Mouse (Mus musculus) heart, postnatal 0 days (tissue): ENCODE data around the gene Npy. TPM values are rescaled to one million over a fixed set of nuclear protein-coding genes. Genes with fewer than 3 reads are reported as not detected.

Experiments used
- ATAC-seq: fragments of 200-750 bp; cut with Nextera tagmentation; 2 replicates; pipeline ENCODE4 v1.8.0; 2017; ENCODE audit warnings: low read depth, moderate number of reproducible peaks, moderate library complexity; ENCODE audit not compliant: insufficient read depth
- DNase-seq: peaks from one replicate; pipeline ENCODE4 v3.0.0-alpha.2; 2016; ENCODE audit warnings: low spot score
- H3K27ac ChIP-seq: fragments of 300-500 bp; sonication (generic); 2 replicates; pipeline ENCODE4 v1.5.1; 2014; ENCODE audit warnings: low read depth, mild to moderate bottlenecking
- H3K27me3 ChIP-seq: fragments of 300-500 bp; sonication (generic); 2 replicates; pipeline ENCODE4 v1.6.1; 2014; ENCODE audit warnings: low read length, mixed read lengths; ENCODE audit not compliant: control insufficient read depth, insufficient read depth
- H3K36me3 ChIP-seq: fragments of 300-500 bp; sonication (generic); replicated peaks from 2 replicates; pipeline ENCODE4 v1.6.1; 2014; ENCODE audit warnings: low read length, mixed read lengths; ENCODE audit not compliant: control insufficient read depth, insufficient read depth
- H3K4me1 ChIP-seq: fragments of 300-500 bp; sonication (generic); 2 replicates; pipeline ENCODE4 v1.6.1; 2014; ENCODE audit warnings: antibody characterized with exemption; ENCODE audit not compliant: control insufficient read depth, insufficient read depth
- H3K4me2 ChIP-seq: fragments of 300-500 bp; sonication (generic); 2 replicates; pipeline ENCODE4 v1.6.1; 2014; ENCODE audit warnings: low read depth, mild to moderate bottlenecking, low read length, moderate library complexity
- H3K4me3 ChIP-seq: fragments of 300-500 bp; sonication (generic); 2 replicates; pipeline ENCODE4 v1.5.1; 2014; ENCODE audit warnings: low read depth, low read length
- H3K9ac ChIP-seq: fragments of 300-500 bp; sonication (generic); replicated peaks from 2 replicates; pipeline ENCODE4 v1.6.1; 2014; ENCODE audit warnings: low read depth, low read length, mixed read lengths
- H3K9me3 ChIP-seq: fragments of 300-500 bp; sonication (generic); replicated peaks from 2 replicates; pipeline ENCODE4 v1.6.1; 2016; ENCODE audit warnings: low read length; ENCODE audit not compliant: control insufficient read depth
- CTCF ChIP-seq: IDR thresholded peaks from 2 replicates; pipeline ENCODE4 v1.5.1; 2016; ENCODE audit warnings: antibody characterized with exemption, control low read depth, low read depth
- EP300 ChIP-seq: IDR thresholded peaks from 2 replicates; pipeline ENCODE4 v1.6.1; 2016; ENCODE audit warnings: antibody characterized with exemption, low read depth
- WGBS: fragments of 180-500 bp; shearing (Covaris S2); extraction: QIAGEN DNeasy Blood & Tissue Kit; methylation state at CpG from one replicate; pipeline ENCODE4 v1.1.7; 2014; 5-methylcytosine and 5-hydroxymethylcytosine counted together
- polyA plus RNA-seq: library from polyadenylated mRNA; unstranded; fragments of >200 nt; fragmentation: Nextera tagmentation; extraction: Ambion mirVana; gene quantifications from 2 replicates; pipeline ENCODE4 v1.2.1, GENCODE M21; 2015
- total RNA-seq: library from RNA; depleted of rRNA; stranded (reverse); fragments of >200 nt; gene quantifications from 2 replicates; pipeline ENCODE4 v1.2.3, GENCODE M21; 2014; ENCODE audit warnings: low replicate concordance

The Npy gene
- total and polyA plus RNA-seq, 2 experiments from 2014 or later: 0.67 TPM; not detected in 1

- no peak for ATAC-seq
- peaks cover 3% of the 10 kb centered on the region; the same call in 1 of the 2 replicates for H3K4me1 ChIP-seq
- no peak overlapping the region for H3K27ac ChIP-seq
- H3K36me3 ChIP-seq: no peaks in the 10 kb centered on the region
- no peaks in the 10 kb centered on the region for H3K9me3 ChIP-seq
- TF ChIP-seq CTCF (no peak), EP300 (no peak)
- WGBS: 66% methylated on average over 5 of the region's 5 CpGs
- no peak overlapping the region for H3K4me2 ChIP-seq
- H3K4me3 ChIP-seq: no peak overlapping the region
- no peak for DNase-seq
- peaks cover 27% of the 10 kb centered on the region for H3K27me3 ChIP-seq
- H3K9ac ChIP-seq: no peak overlapping the region
Measured at GRCm38 (mm10) chr6:49817183-49817582, 5.3 kb upstream of the Npy start.

- no peaks in the 10 kb centered on the region for H3K36me3 ChIP-seq
- no peak overlapping the region for H3K27ac ChIP-seq
- ATAC-seq (no peak), DNase-seq (no peak)
- H3K9me3 ChIP-seq: no peaks in the 10 kb centered on the region
- H3K4me2 ChIP-seq: no peak overlapping the region
- H3K27me3 ChIP-seq: peaks cover 31% of the 10 kb centered on the region
- peaks cover 7% of the 10 kb centered on the region; the same call in 1 of the 2 replicates for H3K4me1 ChIP-seq
- no peak overlapping the region for H3K9ac ChIP-seq
- 70% methylated on average over 6 of the region's 6 CpGs for WGBS
- no peak for TF ChIP-seq CTCF
- TF ChIP-seq EP300: no peak
- no peak overlapping the region for H3K4me3 ChIP-seq
Measured at GRCm38 (mm10) chr6:49817625-49818024, 4.9 kb upstream of the Npy start.

- Histone ChIP-seq H3K4me3 (peak overlapping the region; percentile 54), H3K4me1 (peaks cover 7% of the 10 kb centered on the region; the same call in 1 of the 2 replicates), H3K27me3 (peaks cover 55% of the 10 kb centered on the region), H3K9ac (no peak overlapping the region), H3K27ac (no peak overlapping the region), H3K9me3 (no peaks in the 10 kb centered on the region), H3K36me3 (no peaks in the 10 kb centered on the region), H3K4me2 (peak overlapping the region; percentile 90)
- 2% methylated on average over 10 of the region's 10 CpGs for WGBS
- TF ChIP-seq CTCF (no peak), EP300 (no peak)
- no peak for DNase-seq
- no peak for ATAC-seq
Measured at GRCm38 (mm10) chr6:49822871-49823230, 341 bp downstream of the Npy start.

GRCm38 (mm10) chr6:49823371-49823770 is 861 bp downstream of the Npy start:
- Histone ChIP-seq H3K4me3 (no peak overlapping the region), H3K9ac (no peak overlapping the region), H3K9me3 (no peaks in the 10 kb centered on the region), H3K4me1 (peaks cover 7% of the 10 kb centered on the region; the same call in 1 of the 2 replicates), H3K36me3 (no peaks in the 10 kb centered on the region), H3K27ac (no peak overlapping the region), H3K27me3 (peaks cover 55% of the 10 kb centered on the region), H3K4me2 (no peak overlapping the region)
- no peak for DNase-seq
- ATAC-seq: no peak
- no peak for TF ChIP-seq CTCF
- TF ChIP-seq EP300: no peak
- 15% methylated on average over 15 of the region's 15 CpGs for WGBS

- TF ChIP-seq CTCF (no peak), EP300 (no peak)
- DNase-seq (no peak), ATAC-seq (no peak)
- Histone ChIP-seq H3K4me3 (no peak overlapping the region), H3K27me3 (peaks cover 55% of the 10 kb centered on the region), H3K4me1 (peaks cover 7% of the 10 kb centered on the region; the same call in 1 of the 2 replicates), H3K9me3 (no peaks in the 10 kb centered on the region), H3K4me2 (no peak overlapping the region), H3K36me3 (no peaks in the 10 kb centered on the region), H3K9ac (no peak overlapping the region), H3K27ac (no peak overlapping the region)
- 17% methylated on average over 2 of the region's 2 CpGs for WGBS
Measured at GRCm38 (mm10) chr6:49823821-49824220, 1.3 kb downstream of the Npy start.

GRCm38 (mm10) chr6:49831579-49831978 is 9.1 kb downstream of the Npy start:
- no peak for ATAC-seq
- H3K9me3 ChIP-seq: no peaks in the 10 kb centered on the region
- TF ChIP-seq EP300: no peak
- TF ChIP-seq CTCF: no peak

More at GRCm38 (mm10) chr6:49831579-49831978, 9.1 kb downstream of the Npy start:
- Histone ChIP-seq H3K27ac (no peak overlapping the region), H3K4me1 (no peaks in the 10 kb centered on the region), H3K9ac (no peak overlapping the region), H3K27me3 (no peaks in the 10 kb centered on the region), H3K36me3 (no peaks in the 10 kb centered on the region), H3K4me2 (no peak overlapping the region), H3K4me3 (no peak overlapping the region)
- 77% methylated on average over 2 of the region's 2 CpGs for WGBS
- no peak for DNase-seq
